Mouse (Mus musculus): ENCODE measurements around the gene Hspg2.
A peak's percentile ranks its signal among the peaks of the same experiment; 100 is the strongest.

Gene Hspg2

GRCm38 (mm10) chr4:137502801-137503200 lies 34.2 kb downstream of the Hspg2 start:
- no peak for DNase-seq

GRCm38 (mm10) chr4:137503509-137503971 lies 35.0 kb downstream of the Hspg2 start:
- no peak for DNase-seq

GRCm38 (mm10) chr4:137506629-137507028 lies 38.1 kb downstream of the Hspg2 start:
- DNase-seq: no peak

GRCm38 (mm10) chr4:137509528-137509927 lies 41.0 kb downstream of the Hspg2 start:
- DNase-seq: no peak

- no peak for DNase-seq
These were observed 41.6 kb downstream of the Hspg2 start for GRCm38 (mm10) chr4:137510021-137510696.

GRCm38 (mm10) chr4:137512897-137513296 lies 44.3 kb downstream of the Hspg2 start:
- no peak for DNase-seq

- DNase-seq: no peak
These were observed 49.6 kb downstream of the Hspg2 start for GRCm38 (mm10) chr4:137517989-137518691.

GRCm38 (mm10) chr4:137518746-137519145 lies 50.2 kb downstream of the Hspg2 start:
- no peak for DNase-seq

- no peak for DNase-seq
These were observed 51.8 kb downstream of the Hspg2 start for GRCm38 (mm10) chr4:137520346-137520745.

GRCm38 (mm10) chr4:137521966-137522365 lies 53.4 kb downstream of the Hspg2 start:
- DNase-seq: no peak

- DNase-seq: no peak
These were observed 56.9 kb downstream of the Hspg2 start for GRCm38 (mm10) chr4:137525426-137525825.

- DNase-seq: no peak
These were observed 58.8 kb downstream of the Hspg2 start for GRCm38 (mm10) chr4:137527368-137527767.

GRCm38 (mm10) chr4:137527872-137528271 lies 59.3 kb downstream of the Hspg2 start:
- DNase-seq: no peak

- DNase-seq: no peak
These were observed 71.8 kb downstream of the Hspg2 start for GRCm38 (mm10) chr4:137540356-137540755.

GRCm38 (mm10) chr4:137542968-137543367 lies 74.4 kb downstream of the Hspg2 start:
- DNase-seq: no peak

- no peak for DNase-seq
These were observed 77.0 kb downstream of the Hspg2 start for GRCm38 (mm10) chr4:137545568-137545967.

- DNase-seq: no peak
These were observed 77.5 kb downstream of the Hspg2 start for GRCm38 (mm10) chr4:137546003-137546525.

GRCm38 (mm10) chr4:137553466-137553865 lies 84.9 kb downstream of the Hspg2 start:
- no peak for DNase-seq

GRCm38 (mm10) chr4:137556673-137557210 lies 88.2 kb downstream of the Hspg2 start:
- DNase-seq: no peak

GRCm38 (mm10) chr4:137569873-137570272 lies 101.3 kb downstream of the Hspg2 start:
- no peak for DNase-seq

- no peak for DNase-seq
These were observed 105.9 kb downstream of the Hspg2 start, which contains the start of gene Ldlrad2 for GRCm38 (mm10) chr4:137574469-137574868. TSS of gene Ldlrad2 (minus strand) at chr4:137574569.

- no peak for DNase-seq
These were observed 108.9 kb downstream of the Hspg2 start for GRCm38 (mm10) chr4:137577486-137577885.

- peak; percentile 26 for DNase-seq
These were observed 109.7 kb downstream of the Hspg2 start for GRCm38 (mm10) chr4:137578181-137578845.

Measured in right cerebral cortex, postnatal 25 days (tissue).